Mouse (Mus musculus) embryonic fibroblast, embryonic 13.5 days (primary cell): ENCODE data around the gene Qsox2.

Source experiments
- CTCF ChIP-seq: IDR thresholded peaks from 2 replicates; pipeline ENCODE4 v1.5.1; 2011; ENCODE audit warnings: mild to moderate bottlenecking, control low read depth, low read length, moderate library complexity, borderline replicate concordance; ENCODE audit not compliant: insufficient read depth
- POLR2A ChIP-seq: IDR thresholded peaks from 2 replicates; pipeline ENCODE4 v1.6.1; 2011; ENCODE audit warnings: low read depth, mild to moderate bottlenecking, control low read depth, low read length, moderate library complexity

DNA sequence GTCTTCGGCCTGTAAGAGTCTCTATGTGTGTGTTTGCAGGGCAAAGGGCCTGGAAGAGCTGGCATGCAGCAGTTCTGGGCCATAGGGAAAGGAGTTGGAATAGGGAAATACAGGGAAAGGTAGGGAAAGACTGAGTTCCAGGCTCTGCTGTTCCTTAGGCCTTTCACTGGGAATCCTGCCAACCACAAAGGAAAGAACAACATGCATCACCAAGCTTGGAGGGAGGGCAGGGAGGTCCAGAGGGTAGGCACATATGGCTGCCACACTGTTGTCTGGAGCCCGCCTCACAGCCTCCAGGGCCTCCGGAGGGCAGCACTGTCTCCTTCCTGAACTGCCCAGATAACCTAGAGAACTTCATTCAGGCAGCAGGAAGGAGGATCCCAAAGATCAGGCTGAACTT lies 13.4 kb downstream of the Qsox2 start:
- TF ChIP-seq CTCF (no peak), POLR2A (no peak)
